Mouse (Mus musculus) small intestine, adult 2 months (tissue): ENCODE measurements around the gene Strada.

Experiments used
- CTCF ChIP-seq: fragments of 200-500 bp; IDR thresholded peaks from 2 replicates; pipeline ENCODE4 v1.5.1; 2012; ENCODE audit warnings: low read depth, mild to moderate bottlenecking, control low read depth, inconsistent platforms, low read length, moderate library complexity, mixed read lengths; ENCODE audit not compliant: insufficient replicate concordance, insufficient read length; ENCODE audit errors: extremely low read depth
- POLR2A ChIP-seq: fragments of 200-500 bp; IDR thresholded peaks from 2 replicates; pipeline ENCODE4 v1.6.1; 2012; ENCODE audit warnings: low read depth, mild to moderate bottlenecking, control low read depth, inconsistent platforms, low read length, moderate library complexity

DNA sequence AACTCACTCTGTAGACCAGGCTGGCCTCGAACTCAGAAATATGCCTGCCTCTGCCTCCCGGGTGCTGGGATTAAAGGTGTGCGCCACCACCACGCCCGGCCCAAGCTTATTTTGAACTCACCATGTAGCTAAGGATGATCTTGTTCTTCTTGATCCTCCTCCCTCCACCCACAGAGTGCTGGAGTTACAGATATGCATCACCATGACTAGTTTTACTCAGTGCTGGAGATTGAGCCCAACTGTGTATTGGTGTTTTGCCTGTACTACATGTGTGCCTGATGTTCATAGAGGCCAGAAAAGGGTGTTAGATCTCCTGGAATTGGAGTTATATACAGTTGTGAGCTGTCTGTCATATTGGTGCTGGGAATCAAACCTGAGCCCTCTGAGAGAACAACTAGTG lies 79.7 kb downstream of the Strada start:
- no peak for TF ChIP-seq CTCF
- no peak for TF ChIP-seq POLR2A
